Comparison of ENCODE assay signal across 8 mouse cellular contexts in genomic region chr9:96364141-96364838, GRCm38 (mm10). TPM values are rescaled to one million over a fixed set of nuclear protein-coding genes. Genes with fewer than 3 reads are reported as not detected.
DNase-seq lines count a peak whose midpoint lies in the region; ATAC-seq and TF ChIP-seq lines count a peak whose summit lies in the region.

Gene Atp1b3, minus strand, starts transcription at chr9:96364442.

- H3K36me3 ChIP-seq in embryonic facial prominence, embryonic 15.5 days: no peaks in the 10 kb centered on the region
- no peaks in the 10 kb centered on the region; the same call in 1 of the 2 replicates for H3K36me3 ChIP-seq in kidney, embryonic 14.5 days (ENCODE audit: control insufficient read depth, insufficient read depth, low read length)
- no peaks in the 10 kb centered on the region for H3K36me3 ChIP-seq in limb, embryonic 15.5 days

- no peaks in the 10 kb centered on the region for H3K9me3 ChIP-seq in embryonic facial prominence, embryonic 15.5 days (replicated peaks)
- no peaks in the 10 kb centered on the region for H3K9me3 ChIP-seq in kidney, embryonic 14.5 days (ENCODE audit: control insufficient read depth, low read length)
- no peaks in the 10 kb centered on the region for H3K9me3 ChIP-seq in limb, embryonic 15.5 days

- peak within 1 kb of the TSS; percentile 97 for H3K27ac ChIP-seq in bone marrow, adult 2 months (ENCODE audit: control insufficient read depth, insufficient read depth, low read depth, low read length, poor library complexity)
- H3K27ac ChIP-seq in embryonic facial prominence, embryonic 15.5 days (replicated peaks): peak within 1 kb of the TSS; percentile 91
- peak within 1 kb of the TSS; percentile 94 for H3K27ac ChIP-seq in kidney, embryonic 14.5 days (ENCODE audit: low read depth, low read length)
- peak within 1 kb of the TSS; percentile 92 for H3K27ac ChIP-seq in limb, embryonic 15.5 days

- H3K4me2 ChIP-seq in embryonic facial prominence, embryonic 15.5 days (replicated peaks): peak within 1 kb of the TSS; percentile 88
- peak within 1 kb of the TSS; percentile 67 for H3K4me2 ChIP-seq in kidney, embryonic 14.5 days (replicated peaks; ENCODE audit: low read depth, low read length)
- peak within 1 kb of the TSS; percentile 77 for H3K4me2 ChIP-seq in limb, embryonic 15.5 days

- under 1% methylated on average over 69 of the region's 81 CpGs for WGBS in bone marrow, adult 2 months
- WGBS in embryonic facial prominence, embryonic 15.5 days: under 1% methylated on average over 59 of the region's 81 CpGs
- under 1% methylated on average over 60 of the region's 81 CpGs for WGBS in kidney, embryonic 14.5 days
- WGBS in limb, embryonic 15.5 days: under 1% methylated on average over 81 of the region's 81 CpGs

- peak; percentile 87; the same call in 1 of the 2 replicates for TF ChIP-seq POLR2A in bone marrow, adult 2 months (IDR thresholded peaks at IDR 0.05; ENCODE audit: borderline replicate concordance, control insufficient read depth, low read depth, low read length)

- no peaks in the 10 kb centered on the region for H3K27me3 ChIP-seq in embryonic facial prominence, embryonic 15.5 days
- no peaks in the 10 kb centered on the region for H3K27me3 ChIP-seq in kidney, embryonic 14.5 days (ENCODE audit: control insufficient read depth, insufficient read depth, low read length)
- no peaks in the 10 kb centered on the region for H3K27me3 ChIP-seq in limb, embryonic 15.5 days

- H3K4me1 ChIP-seq in bone marrow, adult 2 months (ENCODE audit: control insufficient read depth, insufficient read depth, low read length): peaks cover 3% of the 10 kb centered on the region; the same call in 1 of the 2 replicates
- peaks cover 17% of the 10 kb centered on the region for H3K4me1 ChIP-seq in embryonic facial prominence, embryonic 15.5 days
- peaks cover 10% of the 10 kb centered on the region; the same call in 1 of the 2 replicates for H3K4me1 ChIP-seq in kidney, embryonic 14.5 days (ENCODE audit: control insufficient read depth, insufficient read depth, low read length)
- peaks cover 8% of the 10 kb centered on the region for H3K4me1 ChIP-seq in limb, embryonic 15.5 days

- peak within 1 kb of the TSS; percentile 98 for H3K4me3 ChIP-seq in bone marrow, adult 2 months (replicated peaks; ENCODE audit: control insufficient read depth, low read depth, low read length)
- peak within 1 kb of the TSS; percentile 60 for H3K4me3 ChIP-seq in embryonic facial prominence, embryonic 15.5 days (replicated peaks)
- peak within 1 kb of the TSS; percentile 85 for H3K4me3 ChIP-seq in kidney, embryonic 14.5 days (ENCODE audit: low read length)
- peak within 1 kb of the TSS; percentile 71 for H3K4me3 ChIP-seq in limb, embryonic 15.5 days

- peak; percentile 97 for DNase-seq in 416B (ENCODE audit: low read depth)
- DNase-seq in heart, adult 9 months (ENCODE audit: low spot score in 2 of 2): peak; percentile 97 to 99
- DNase-seq in monocyte, adult 2 months (ENCODE audit: low read depth in 1 of 2, low spot score in 2 of 2): peak; percentile 99 to 100
- DNase-seq in spleen, postnatal 36 days (ENCODE audit: low spot score in 2 of 2): peak; percentile 99

- ATAC-seq in embryonic facial prominence, embryonic 15.5 days (ENCODE audit: insufficient number of reproducible peaks, low FRiP score, low TSS enrichment, low read depth): peak; percentile 99
- ATAC-seq in kidney, embryonic 14.5 days (ENCODE audit: low FRiP score, low TSS enrichment): peak; percentile 98
- ATAC-seq in limb, embryonic 15.5 days (ENCODE audit: insufficient number of reproducible peaks, low FRiP score, low TSS enrichment, low read depth): peak; percentile 99

- peak within 1 kb of the TSS; percentile 69 for H3K9ac ChIP-seq in embryonic facial prominence, embryonic 15.5 days
- peak within 1 kb of the TSS; percentile 86 for H3K9ac ChIP-seq in kidney, embryonic 14.5 days (ENCODE audit: low read depth, low read length)
- peak within 1 kb of the TSS; percentile 80 for H3K9ac ChIP-seq in limb, embryonic 15.5 days

- TF ChIP-seq CTCF in bone marrow, adult 2 months (IDR thresholded peaks at IDR 0.05; ENCODE audit: control insufficient read depth, insufficient read depth, low read length): no peak

RNA-seq across cellular contexts. Expression of gene Atp1b3, which starts in this region (rescaled TPM):
- 43.9 and 72.2 TPM in 2 replicates for polyA plus RNA-seq in bone marrow, adult 2 months (2011; ENCODE audit: insufficient read depth, insufficient read length, low replicate concordance, missing spikeins)
- 163 and 171 TPM in 2 replicates for polyA plus RNA-seq in embryonic facial prominence, embryonic 15.5 days (2015; fragmentation: Nextera tagmentation; extraction: Ambion mirVana)
- polyA plus RNA-seq in kidney, embryonic 14.5 days (2014; fragmentation: Nextera tagmentation; extraction: Ambion mirVana): 126 and 179 TPM in 2 replicates
- polyA plus RNA-seq in limb, embryonic 15.5 days (2015; fragmentation: Nextera tagmentation; extraction: Ambion mirVana): 146 and 157 TPM in 2 replicates

Comparison
In these comparisons a context has a peak if more than half of its experiments do, and no peak if none do; other contexts are left out.
1. Peak in every context shown above with its lines: DNase-seq, ATAC-seq, H3K4me3 ChIP-seq and H3K27ac ChIP-seq.